Mouse (Mus musculus) spleen, postnatal 36 days (tissue): Measurements from ENCODE around the gene Cyp4f40.
"Not testable (repeated sequence)": the region's sequence is repeated elsewhere in the genome, so short reads cannot be mapped to it uniquely, and the experiment has no call there.

Experiments used
- DNase-seq, 2 experiments: peaks; one replicate each; pipeline ENCODE4 v3.0.0; 2022; ENCODE audit warnings: low spot score in 2 of 2, mixed read lengths in 1 of 2

The Cyp4f40 gene

DNA sequence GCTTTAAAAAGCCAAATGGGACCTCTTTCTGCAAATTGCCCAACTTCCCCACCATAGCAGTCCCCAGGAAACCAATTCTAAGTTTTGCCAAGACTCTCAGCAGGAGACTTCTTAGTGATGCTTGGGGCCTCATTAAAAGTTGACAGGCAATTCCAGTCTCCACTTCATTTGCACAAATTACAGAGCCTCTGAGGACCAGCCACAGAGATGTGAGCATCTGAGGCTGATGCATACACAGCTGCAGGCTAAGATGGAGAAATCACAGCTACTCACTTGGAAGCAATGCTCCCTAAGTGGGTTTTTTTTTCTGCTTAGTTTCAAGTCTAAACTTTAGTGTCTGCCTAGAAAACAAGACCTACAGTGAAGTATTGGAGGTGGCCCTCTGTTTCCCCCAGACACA lies 51.8 kb downstream of the Cyp4f40 start:
- not testable (repeated sequence) for DNase-seq

- DNase-seq: not testable (repeated sequence)
Observed at GRCm38 (mm10) chr17:32722151-32722550, 63.5 kb downstream of the Cyp4f40 start.

GRCm38 (mm10) chr17:32722771-32723170 lies 64.1 kb downstream of the Cyp4f40 start:
- no peak for DNase-seq

- not testable (repeated sequence) for DNase-seq
Observed at GRCm38 (mm10) chr17:32726360-32726759, 67.7 kb downstream of the Cyp4f40 start.
